Mouse (Mus musculus) liver, embryonic 16.5 days (tissue): ENCODE results near the gene Tmem143. TPM values are rescaled to one million over a fixed set of nuclear protein-coding genes. Genes with fewer than 3 reads are reported as not detected.

Experiments used
- polyA plus RNA-seq: library from polyadenylated mRNA; unstranded; fragments of >200 nt; fragmentation: Nextera tagmentation; extraction: Ambion mirVana; gene quantifications from 2 replicates; pipeline ENCODE4 v1.2.1, GENCODE M21; 2015

Gene Tmem143
- polyA plus RNA-seq, 1 experiment from 2014 or later: 3.5 TPM

Other genes starting within 250 kb of the Tmem143 start
- gene Fut2, start 230.5 kb upstream of the Tmem143 start, polyA plus RNA-seq: 0.02 and 0.08 TPM in 2 replicates
- gene Ntn5, start 212.9 kb upstream of the Tmem143 start, polyA plus RNA-seq: not detected in 2 replicates
- gene Sec1, start 202.5 kb upstream of the Tmem143 start, polyA plus RNA-seq: 0.05 TPM in 1 of 2 replicates, not detected in the other
- gene Car11, start 197.1 kb upstream of the Tmem143 start, polyA plus RNA-seq: 0.23 and 0.37 TPM in 2 replicates
- gene Dbp, start 191.9 kb upstream of the Tmem143 start, polyA plus RNA-seq: 0.27 and 0.32 TPM in 2 replicates
- 460 and 502 TPM in 2 replicates for gene Rpl18, start 181.5 kb upstream of the Tmem143 start, polyA plus RNA-seq
- 11.0 and 13.9 TPM in 2 replicates for gene Sphk2, start 178.9 kb upstream of the Tmem143 start, polyA plus RNA-seq
- gene Fam83e, start 175.7 kb upstream of the Tmem143 start, polyA plus RNA-seq: 0.16 and 0.30 TPM in 2 replicates
- not detected in 2 replicates for gene Spaca4, start 171.1 kb upstream of the Tmem143 start, polyA plus RNA-seq
- gene Lmtk3, start 113.2 kb upstream of the Tmem143 start, polyA plus RNA-seq: not detected in 2 replicates
- gene Sult2b1, start 112.3 kb upstream of the Tmem143 start, polyA plus RNA-seq: 0.08 and 0.22 TPM in 2 replicates
- gene Cyth2, start 82.4 kb upstream of the Tmem143 start, polyA plus RNA-seq: 26.0 and 26.5 TPM in 2 replicates
- gene Kcnj14, start 72.2 kb upstream of the Tmem143 start, polyA plus RNA-seq: 0.14 and 0.15 TPM in 2 replicates
- 19.2 and 20.9 TPM in 2 replicates for gene Grwd1, start 66.0 kb upstream of the Tmem143 start, polyA plus RNA-seq
- gene Kdelr1, start 24.2 kb upstream of the Tmem143 start, polyA plus RNA-seq: 27.9 and 35.3 TPM in 2 replicates
- 0.04 and 0.05 TPM in 2 replicates for gene Grin2d, start 18.6 kb upstream of the Tmem143 start, polyA plus RNA-seq
- 0.71 and 0.95 TPM in 2 replicates for gene Syngr4, start 227 bp upstream of the Tmem143 start, polyA plus RNA-seq
- gene Emp3, start 24.5 kb downstream of the Tmem143 start, polyA plus RNA-seq: 55.5 and 56.5 TPM in 2 replicates
- 0.94 and 1.2 TPM in 2 replicates for gene Ccdc114, start 27.1 kb downstream of the Tmem143 start, polyA plus RNA-seq
- 16.9 and 19.2 TPM in 2 replicates for gene Abcc6, start 133.4 kb downstream of the Tmem143 start, polyA plus RNA-seq
- gene Nomo1, start 136.8 kb downstream of the Tmem143 start, polyA plus RNA-seq: 22.0 and 23.4 TPM in 2 replicates
- 0.06 TPM in 1 of 2 replicates, not detected in the other for gene Kcnj11, start 203.8 kb downstream of the Tmem143 start, polyA plus RNA-seq